Mouse (Mus musculus) left cerebral cortex, adult 18-20 months (tissue): ENCODE results near the gene Rora. TPM values are rescaled to one million over a fixed set of nuclear protein-coding genes. Genes with fewer than 3 reads are reported as not detected.

Source experiments
- DNase-seq, 2 experiments: peaks; one replicate each; pipeline ENCODE4 v3.0.0; 2021 to 2022; ENCODE audit warnings: low spot score in 2 of 2, mixed read lengths in 1 of 2
- total RNA-seq, 2 experiments: library from RNA; stranded (reverse); gene quantifications; 2 replicates each; pipeline ENCODE4 v1.2.3; 2021

Gene Rora
- total RNA-seq, 2 experiments from 2014 or later: 66.0 to 72.4 TPM

GRCm38 (mm10) chr9:68687251-68687874, 33.8 kb downstream of the Rora start:
- DNase-seq: peak in 1 of 2 experiments; percentile 20

- no peak for DNase-seq
These were observed 34.6 kb downstream of the Rora start for GRCm38 (mm10) chr9:68688151-68688550.

GRCm38 (mm10) chr9:68689351-68689750, 35.8 kb downstream of the Rora start:
- peak; percentile 48 to 72 for DNase-seq

- DNase-seq: no peak
These were observed 41.4 kb downstream of the Rora start for GRCm38 (mm10) chr9:68694889-68695495.

- DNase-seq: no peak
These were observed 41.9 kb downstream of the Rora start for GRCm38 (mm10) chr9:68695496-68695969.

- DNase-seq: no peak
These were observed 42.9 kb downstream of the Rora start for GRCm38 (mm10) chr9:68696425-68696956.

GRCm38 (mm10) chr9:68699341-68699740, 45.8 kb downstream of the Rora start:
- DNase-seq: no peak

GRCm38 (mm10) chr9:68699856-68700255, 46.3 kb downstream of the Rora start:
- no peak for DNase-seq

GRCm38 (mm10) chr9:68707636-68708035, 54.0 kb downstream of the Rora start:
- DNase-seq: no peak

- DNase-seq: no peak
These were observed 55.6 kb downstream of the Rora start for GRCm38 (mm10) chr9:68709232-68709631.

GRCm38 (mm10) chr9:68710893-68711654, 57.5 kb downstream of the Rora start:
- no peak for DNase-seq

GRCm38 (mm10) chr9:68716961-68717360, 63.4 kb downstream of the Rora start:
- peak; percentile 45 to 56 for DNase-seq

- peak in 1 of 2 experiments; percentile 23 for DNase-seq
These were observed 64.8 kb downstream of the Rora start for GRCm38 (mm10) chr9:68718427-68718826.

GRCm38 (mm10) chr9:68719286-68719685, 65.7 kb downstream of the Rora start:
- DNase-seq: no peak

- peak; percentile 12 to 17 for DNase-seq
These were observed 71.2 kb downstream of the Rora start for GRCm38 (mm10) chr9:68724636-68725285.

GRCm38 (mm10) chr9:68727166-68727855, 73.7 kb downstream of the Rora start:
- DNase-seq: no peak

- DNase-seq: no peak
These were observed 77.9 kb downstream of the Rora start for GRCm38 (mm10) chr9:68731438-68731837.

- no peak for DNase-seq
These were observed 79.3 kb downstream of the Rora start for GRCm38 (mm10) chr9:68732929-68733328.

- DNase-seq: no peak
These were observed 82.3 kb downstream of the Rora start for GRCm38 (mm10) chr9:68735886-68736285.

GRCm38 (mm10) chr9:68737197-68737736, 83.7 kb downstream of the Rora start:
- DNase-seq: no peak
